Mouse (Mus musculus) ES-Bruce4 (cell line): Measurements from ENCODE around the gene Ccl1.

ENCODE experiments used
- CTCF ChIP-seq: IDR thresholded peaks from one replicate; pipeline ENCODE4 v1.8.1; 2011; ENCODE audit warnings: low read depth, low read length
- POLR2A ChIP-seq: IDR thresholded peaks from one replicate; pipeline ENCODE4 v1.8.1; 2011; ENCODE audit warnings: low read length; ENCODE audit not compliant: insufficient read depth

DNA sequence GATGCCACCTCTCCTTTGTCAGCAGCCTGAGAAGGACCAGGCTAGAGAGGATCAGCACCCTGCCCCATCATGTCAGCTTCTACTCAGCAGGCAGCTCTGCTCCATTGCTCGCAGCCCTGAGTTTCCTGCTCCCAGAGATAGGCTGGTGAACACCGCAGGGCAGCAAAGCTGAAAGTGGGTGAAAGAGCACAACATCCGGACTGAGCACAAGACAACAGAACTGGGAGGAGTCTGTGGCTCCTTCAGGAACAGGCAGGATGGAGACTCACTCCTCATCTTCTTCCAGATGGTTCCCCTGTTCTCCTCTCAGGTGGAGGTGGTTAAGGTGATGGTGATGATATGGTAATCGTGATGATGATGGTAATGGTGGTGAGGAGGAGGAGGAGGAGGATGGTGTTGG lies at the start of gene Ccl1:
- no peak for TF ChIP-seq POLR2A
- no peak for TF ChIP-seq CTCF
